Mouse (Mus musculus): Measurements from ENCODE around the gene Fbxw10. TPM values are rescaled to one million over a fixed set of nuclear protein-coding genes. Genes with fewer than 3 reads are reported as not detected.

The Fbxw10 gene
- total and polyA plus RNA-seq, 3 experiments, result 0.55 TPM; not detected in 2

GRCm38 (mm10) chr11:62909720-62910306, 62.9 kb downstream of the Fbxw10 start:
- DNase-seq (ENCODE audit: low spot score) (no peak), ATAC-seq (ENCODE audit: extremely low read depth, insufficient number of reproducible peaks, low FRiP score, poor library complexity, severe bottlenecking) (no peak)

GRCm38 (mm10) chr11:62911362-62911761, 64.5 kb downstream of the Fbxw10 start:
- Histone ChIP-seq H3K4me3 (ENCODE audit: low read depth, low read length) (no peak overlapping the region), H3K36me3 (replicated peaks) (no peaks in the 10 kb centered on the region), H3K4me1 (ENCODE audit: insufficient read depth, low read depth, low read length) (no peaks in the 10 kb centered on the region), H3K27me3 (ENCODE audit: insufficient read depth, low read length) (0 out of 2 replicates have a peak, but pooled peaks cover 7% of the 10 kb centered on the region), H3K9me3 (replicated peaks) (no peaks in the 10 kb centered on the region)
- no peak for ATAC-seq (ENCODE audit: extremely low read depth, insufficient number of reproducible peaks, low FRiP score, poor library complexity, severe bottlenecking)
- TF ChIP-seq GATA2 (IDR thresholded peaks at IDR 0.05; ENCODE audit: borderline replicate concordance, low read depth, low read length) (no peak), TAL1 (conservative IDR thresholded peaks at IDR 0.05; ENCODE audit: low read depth, low read length) (no peak), CTCF (IDR thresholded peaks at IDR 0.05; ENCODE audit: low read depth, low read length) (no peak), GATA1 (IDR thresholded peaks at IDR 0.05; ENCODE audit: borderline replicate concordance, low read length) (no peak), POLR2AphosphoS5 (IDR thresholded peaks at IDR 0.05; ENCODE audit: insufficient replicate concordance, low read depth, low read length) (no peak)
- no peak for DNase-seq (ENCODE audit: low spot score)

More at GRCm38 (mm10) chr11:62909720-62910306, 62.9 kb downstream of the Fbxw10 start:
- H3K36me3 ChIP-seq (replicated peaks), result no peaks in the 10 kb centered on the region
- no peak for TF ChIP-seq GATA2 (IDR thresholded peaks at IDR 0.05; ENCODE audit: borderline replicate concordance, low read depth, low read length)
- no peak for TF ChIP-seq CTCF (IDR thresholded peaks at IDR 0.05; ENCODE audit: low read depth, low read length)
- TF ChIP-seq TAL1 (conservative IDR thresholded peaks at IDR 0.05; ENCODE audit: low read depth, low read length), result no peak
- no peak for TF ChIP-seq POLR2AphosphoS5 (IDR thresholded peaks at IDR 0.05; ENCODE audit: insufficient replicate concordance, low read depth, low read length)
- TF ChIP-seq GATA1 (IDR thresholded peaks at IDR 0.05; ENCODE audit: borderline replicate concordance, low read length), result no peak
- no peak overlapping the region for H3K4me3 ChIP-seq (ENCODE audit: low read depth, low read length)
- no peaks in the 10 kb centered on the region for H3K4me1 ChIP-seq (ENCODE audit: insufficient read depth, low read depth, low read length)
- 0 out of 2 replicates have a peak, but pooled peaks cover 7% of the 10 kb centered on the region for H3K27me3 ChIP-seq (ENCODE audit: insufficient read depth, low read length)
- H3K9me3 ChIP-seq (replicated peaks), result no peaks in the 10 kb centered on the region

DNA sequence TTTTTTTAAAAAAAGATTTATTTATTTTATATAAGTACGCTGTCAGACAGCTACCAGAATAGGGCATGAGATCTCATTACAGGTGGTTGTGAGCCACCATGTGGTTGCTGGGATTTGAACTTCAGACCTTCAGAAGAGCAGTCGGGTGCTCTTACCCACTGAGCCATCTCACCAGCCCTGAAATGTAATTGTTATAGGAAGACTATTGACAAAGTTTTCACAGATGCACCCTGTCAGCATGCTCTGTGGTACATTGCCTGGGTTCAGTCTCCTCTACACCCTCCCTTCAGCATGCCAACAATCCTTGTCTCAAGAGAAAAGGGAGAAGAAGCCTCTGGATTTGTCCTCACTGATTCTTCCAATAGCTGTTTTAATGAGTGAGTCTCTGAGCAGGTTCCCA, 66.3 kb downstream of the Fbxw10 start:
- Histone ChIP-seq H3K4me1 (ENCODE audit: insufficient read depth, low read depth, low read length) (no peaks in the 10 kb centered on the region), H3K4me3 (ENCODE audit: low read depth, low read length) (no peak overlapping the region), H3K27me3 (ENCODE audit: insufficient read depth, low read length) (0 out of 2 replicates have a peak, but pooled peaks cover 7% of the 10 kb centered on the region), H3K36me3 (replicated peaks) (no peaks in the 10 kb centered on the region), H3K9me3 (replicated peaks) (no peaks in the 10 kb centered on the region)
- ATAC-seq (ENCODE audit: extremely low read depth, insufficient number of reproducible peaks, low FRiP score, poor library complexity, severe bottlenecking) (no peak), DNase-seq (ENCODE audit: low spot score) (no peak)
- TF ChIP-seq POLR2AphosphoS5 (IDR thresholded peaks at IDR 0.05; ENCODE audit: insufficient replicate concordance, low read depth, low read length) (no peak), GATA2 (IDR thresholded peaks at IDR 0.05; ENCODE audit: borderline replicate concordance, low read depth, low read length) (no peak), CTCF (IDR thresholded peaks at IDR 0.05; ENCODE audit: low read depth, low read length) (no peak), GATA1 (IDR thresholded peaks at IDR 0.05; ENCODE audit: borderline replicate concordance, low read length) (no peak), TAL1 (conservative IDR thresholded peaks at IDR 0.05; ENCODE audit: low read depth, low read length) (no peak)

- no peaks in the 10 kb centered on the region for H3K4me1 ChIP-seq (ENCODE audit: insufficient read depth, low read depth, low read length)
- no peaks in the 10 kb centered on the region for H3K9me3 ChIP-seq (replicated peaks)
- no peaks in the 10 kb centered on the region for H3K36me3 ChIP-seq (replicated peaks)
- ATAC-seq (ENCODE audit: extremely low read depth, insufficient number of reproducible peaks, low FRiP score, poor library complexity, severe bottlenecking), result no peak
- DNase-seq (ENCODE audit: low spot score), result no peak
- TF ChIP-seq GATA1 (IDR thresholded peaks at IDR 0.05; ENCODE audit: borderline replicate concordance, low read length) (no peak), CTCF (IDR thresholded peaks at IDR 0.05; ENCODE audit: low read depth, low read length) (no peak), TAL1 (conservative IDR thresholded peaks at IDR 0.05; ENCODE audit: low read depth, low read length) (no peak), POLR2AphosphoS5 (IDR thresholded peaks at IDR 0.05; ENCODE audit: insufficient replicate concordance, low read depth, low read length) (no peak)
- 0 out of 2 replicates have a peak, but pooled peaks cover 5% of the 10 kb centered on the region for H3K27me3 ChIP-seq (ENCODE audit: insufficient read depth, low read length)
- H3K4me3 ChIP-seq (ENCODE audit: low read depth, low read length), result no peak overlapping the region
Measured at GRCm38 (mm10) chr11:62914532-62914931, 67.7 kb downstream of the Fbxw10 start.

- Histone ChIP-seq H3K27me3 (ENCODE audit: insufficient read depth, low read length) (0 out of 2 replicates have a peak, but pooled peaks cover 4% of the 10 kb centered on the region), H3K4me3 (ENCODE audit: low read depth, low read length) (no peak overlapping the region), H3K4me1 (ENCODE audit: insufficient read depth, low read depth, low read length) (no peaks in the 10 kb centered on the region), H3K36me3 (replicated peaks) (no peaks in the 10 kb centered on the region), H3K9me3 (replicated peaks) (no peaks in the 10 kb centered on the region)
- DNase-seq (ENCODE audit: low spot score), result no peak
- ATAC-seq (ENCODE audit: extremely low read depth, insufficient number of reproducible peaks, low FRiP score, poor library complexity, severe bottlenecking), result no peak
- TF ChIP-seq GATA1 (IDR thresholded peaks at IDR 0.05; ENCODE audit: borderline replicate concordance, low read length), result no peak
- no peak for TF ChIP-seq TAL1 (conservative IDR thresholded peaks at IDR 0.05; ENCODE audit: low read depth, low read length)
- TF ChIP-seq GATA2 (IDR thresholded peaks at IDR 0.05; ENCODE audit: borderline replicate concordance, low read depth, low read length), result no peak
- TF ChIP-seq CTCF (IDR thresholded peaks at IDR 0.05; ENCODE audit: low read depth, low read length), result no peak
- no peak for TF ChIP-seq POLR2AphosphoS5 (IDR thresholded peaks at IDR 0.05; ENCODE audit: insufficient replicate concordance, low read depth, low read length)
Measured at GRCm38 (mm10) chr11:62915486-62915885, 68.6 kb downstream of the Fbxw10 start.

DNA sequence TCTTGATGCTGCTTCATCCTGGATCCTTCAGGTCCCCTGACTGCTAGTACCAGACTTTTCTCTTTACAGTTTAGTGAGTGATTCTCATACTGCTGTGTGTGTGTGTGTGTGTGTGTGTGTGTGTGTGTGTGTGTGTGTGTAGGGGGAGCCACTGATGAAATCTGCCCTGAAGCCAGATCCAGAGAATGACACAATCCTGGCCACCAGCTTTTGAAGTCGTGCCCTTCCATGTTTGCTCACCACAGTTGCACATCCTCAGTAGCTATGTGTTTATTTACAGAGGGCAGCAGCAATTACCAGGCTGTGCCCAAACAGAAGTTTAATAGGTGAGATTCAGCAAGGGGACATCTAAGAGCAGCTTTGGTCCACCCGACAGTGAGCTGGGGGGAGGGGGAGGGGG, 69.9 kb downstream of the Fbxw10 start:
- no peak overlapping the region for H3K4me3 ChIP-seq (ENCODE audit: low read depth, low read length)
- no peak for TF ChIP-seq GATA2 (IDR thresholded peaks at IDR 0.05; ENCODE audit: borderline replicate concordance, low read depth, low read length)
- no peak for TF ChIP-seq POLR2AphosphoS5 (IDR thresholded peaks at IDR 0.05; ENCODE audit: insufficient replicate concordance, low read depth, low read length)
- TF ChIP-seq GATA1 (IDR thresholded peaks at IDR 0.05; ENCODE audit: borderline replicate concordance, low read length), result no peak
- TF ChIP-seq CTCF (IDR thresholded peaks at IDR 0.05; ENCODE audit: low read depth, low read length), result no peak
- no peak for TF ChIP-seq TAL1 (conservative IDR thresholded peaks at IDR 0.05; ENCODE audit: low read depth, low read length)
- H3K9me3 ChIP-seq (replicated peaks), result no peaks in the 10 kb centered on the region
- H3K27me3 ChIP-seq (ENCODE audit: insufficient read depth, low read length), result 0 out of 2 replicates have a peak, but pooled peaks cover 5% of the 10 kb centered on the region
- no peak for ATAC-seq (ENCODE audit: extremely low read depth, insufficient number of reproducible peaks, low FRiP score, poor library complexity, severe bottlenecking)
- H3K4me1 ChIP-seq (ENCODE audit: insufficient read depth, low read depth, low read length), result no peaks in the 10 kb centered on the region
- no peaks in the 10 kb centered on the region for H3K36me3 ChIP-seq (replicated peaks)
- DNase-seq (ENCODE audit: low spot score), result no peak

Measured in G1E (cell line).